Mouse (Mus musculus): ENCODE data around the gene Cyp2c37.
"Not testable (repeated sequence)": the region's sequence is repeated elsewhere in the genome, so short reads cannot be mapped to it uniquely, and the experiment has no call there.

Cyp2c37 gene

DNA sequence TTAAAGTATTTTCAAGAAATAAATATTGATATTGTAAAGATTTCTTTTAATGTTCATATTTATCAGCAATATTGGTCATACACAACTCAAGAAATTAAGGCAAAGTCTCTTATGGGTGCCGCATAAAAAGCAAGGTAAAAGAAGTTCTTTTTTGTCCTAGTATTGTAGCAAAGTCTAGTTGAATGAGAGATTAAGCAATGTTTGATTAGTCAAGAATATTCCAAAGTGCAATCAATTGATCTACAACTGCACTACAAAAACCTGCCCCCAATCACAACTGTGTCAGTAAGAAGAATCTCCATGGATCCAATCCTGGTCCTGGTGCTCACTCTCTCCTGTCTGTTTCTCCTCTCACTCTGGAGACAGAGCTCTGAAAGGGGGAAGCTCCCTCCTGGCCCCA lies at the start of gene Cyp2c37:
Gene Cyp2c37, plus strand, starts transcription at position 285 of the 400 bp plus-strand sequence.
- DNase-seq, result not testable (repeated sequence)

DNA sequence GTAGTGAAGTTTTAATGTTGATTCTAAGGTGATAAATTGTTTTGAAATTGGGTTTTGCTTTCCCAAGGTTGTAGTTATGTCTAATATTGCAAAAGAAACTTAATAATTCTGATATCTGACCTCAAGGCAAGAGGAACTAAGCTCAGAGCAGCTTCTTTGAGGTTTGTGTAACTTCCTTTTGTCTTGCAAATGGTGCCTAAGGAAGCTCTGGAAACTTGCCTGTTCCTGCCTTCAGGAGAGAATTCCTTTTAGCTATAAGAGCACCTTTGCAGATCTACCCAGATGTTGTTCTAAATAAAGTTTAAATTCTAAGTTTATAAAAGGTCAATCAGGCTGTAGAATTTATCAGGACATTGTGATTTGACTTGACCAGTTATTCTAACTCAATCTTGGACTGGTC lies 31.4 kb upstream of the Cyp2c37 start:
- DNase-seq, result not testable (repeated sequence)

DNA sequence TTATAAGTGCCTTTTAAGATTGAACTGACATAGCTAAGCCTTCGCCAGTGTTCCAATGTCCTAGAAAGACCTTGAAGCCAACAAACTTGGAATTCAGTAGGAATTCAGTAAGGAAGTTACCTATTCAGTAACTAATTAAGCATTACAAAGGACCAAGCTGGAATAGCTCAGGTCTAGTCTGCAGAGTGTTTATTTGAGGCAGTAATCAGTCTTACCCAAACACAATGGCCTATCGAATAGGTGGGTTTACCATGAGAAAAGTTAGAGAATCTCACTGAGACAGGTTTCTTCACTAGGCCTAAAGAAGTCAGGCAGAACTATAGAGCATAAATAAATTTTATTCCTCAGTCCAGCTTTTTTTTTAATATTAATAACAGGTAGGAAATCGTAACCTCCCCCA lies 21.1 kb upstream of the Cyp2c37 start:
- not testable (repeated sequence) for DNase-seq

DNA sequence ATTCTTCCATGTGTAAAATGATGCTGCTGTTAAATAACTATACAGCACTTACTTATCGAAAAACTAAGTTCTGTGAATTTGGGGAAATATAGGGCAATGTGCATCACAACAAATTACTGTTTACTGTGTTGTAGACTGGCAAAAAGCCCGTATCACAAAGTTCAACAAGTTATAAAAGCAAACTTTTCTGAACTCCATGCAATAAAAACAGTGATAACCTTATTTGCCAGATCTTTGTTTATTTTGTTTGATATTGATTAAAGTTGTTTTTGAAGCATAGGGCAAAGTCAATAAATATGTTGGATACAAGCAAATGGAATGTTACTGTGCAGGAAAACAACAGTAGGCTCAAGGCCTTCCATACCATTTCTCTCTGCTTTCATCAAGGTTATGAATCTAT lies 2.8 kb upstream of the Cyp2c37 start:
- no peak for DNase-seq
